Mouse (Mus musculus) induced T-regulatory cell, adult 2 months (primary cell): ENCODE measurements around the gene Gm6583.

Experiments used
- DNase-seq: peaks from one replicate; pipeline ENCODE4 v3.0.0-alpha.2; 2012; ENCODE audit warnings: low read depth

Gm6583 gene

GRCm38 (mm10) chr5:112324637-112325545 is 30.9 kb downstream of the Gm6583 start:
- peak; percentile 91 for DNase-seq

DNA sequence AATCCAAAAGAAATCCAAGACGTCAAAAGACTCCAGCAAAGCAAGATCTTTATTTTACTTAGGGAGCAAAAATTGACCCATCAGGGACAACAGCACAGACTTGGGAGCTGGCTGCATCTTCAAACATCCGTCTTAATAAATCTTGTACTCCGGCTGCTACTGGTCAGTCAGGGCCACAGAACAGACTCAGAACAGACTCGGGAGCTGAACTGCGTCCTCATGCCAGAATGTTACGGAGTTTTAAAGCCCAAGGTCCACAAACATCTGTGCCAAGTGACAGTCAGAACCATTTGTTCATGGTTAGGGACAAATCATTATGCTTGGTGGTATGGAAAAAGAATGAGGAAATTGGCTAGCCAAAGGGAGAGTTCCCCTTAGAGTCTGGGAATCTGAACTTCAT is 32.6 kb downstream of the Gm6583 start:
- no peak for DNase-seq

DNA sequence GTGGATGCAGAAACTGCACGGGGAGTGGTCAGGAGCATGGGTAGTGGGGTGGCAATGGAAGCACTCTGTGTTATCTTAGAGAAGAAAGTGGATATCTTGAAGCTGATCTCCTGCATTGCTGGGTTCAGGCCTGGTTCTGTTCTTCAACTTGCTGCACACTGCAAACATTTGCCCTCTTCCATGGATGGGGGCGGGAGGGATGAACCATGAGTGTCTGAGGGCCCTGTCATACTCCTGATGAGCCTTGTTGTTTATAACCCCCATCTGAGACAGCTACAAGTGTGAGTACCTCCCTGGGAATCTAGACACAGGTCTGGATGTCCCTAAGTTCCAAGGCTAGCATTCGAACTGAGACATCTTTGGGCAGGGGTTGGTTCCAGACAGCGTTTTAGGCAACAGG is 34.5 kb downstream of the Gm6583 start:
- no peak for DNase-seq

- no peak for DNase-seq
These were observed 34.9 kb downstream of the Gm6583 start for GRCm38 (mm10) chr5:112320936-112321335.

DNA sequence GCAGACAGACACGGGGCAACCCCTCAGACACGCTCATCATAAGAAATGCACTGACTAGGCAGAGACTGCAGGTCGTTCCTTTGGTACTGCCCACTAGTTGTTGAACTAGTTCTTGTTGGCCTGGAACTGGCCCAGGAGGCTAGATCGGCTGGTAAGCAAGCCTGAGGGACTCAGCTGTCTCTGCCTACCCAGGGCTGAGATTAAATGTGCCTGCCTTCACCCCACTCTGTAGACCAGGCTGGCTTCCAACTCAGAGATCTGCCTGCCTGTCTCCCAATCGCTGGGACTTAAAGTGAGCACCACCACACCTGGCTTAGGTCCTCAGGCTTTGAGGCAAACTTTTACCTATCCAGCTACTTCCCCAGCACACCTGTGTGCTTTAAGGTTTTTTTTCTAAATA is 35.5 kb downstream of the Gm6583 start:
- no peak for DNase-seq

DNA sequence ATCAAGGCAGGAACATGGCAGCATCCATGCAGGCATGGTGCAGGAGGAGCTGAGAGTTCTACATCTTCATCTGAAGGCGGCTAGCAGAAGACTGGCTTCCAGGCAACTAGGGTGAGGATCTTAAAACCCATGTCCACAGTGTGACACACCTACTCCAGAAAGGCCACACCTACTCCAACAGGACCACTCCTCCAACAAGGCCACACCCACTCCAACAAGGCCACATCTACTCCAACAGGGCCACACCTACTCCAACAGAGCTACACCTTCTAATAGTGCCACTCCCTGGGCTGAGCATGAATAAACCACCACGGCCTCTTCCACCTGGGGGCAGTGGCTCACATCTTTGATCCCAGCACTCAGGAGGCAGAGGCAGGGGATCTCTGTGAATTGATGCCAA is 36.5 kb downstream of the Gm6583 start:
- peak; percentile 38 for DNase-seq

DNA sequence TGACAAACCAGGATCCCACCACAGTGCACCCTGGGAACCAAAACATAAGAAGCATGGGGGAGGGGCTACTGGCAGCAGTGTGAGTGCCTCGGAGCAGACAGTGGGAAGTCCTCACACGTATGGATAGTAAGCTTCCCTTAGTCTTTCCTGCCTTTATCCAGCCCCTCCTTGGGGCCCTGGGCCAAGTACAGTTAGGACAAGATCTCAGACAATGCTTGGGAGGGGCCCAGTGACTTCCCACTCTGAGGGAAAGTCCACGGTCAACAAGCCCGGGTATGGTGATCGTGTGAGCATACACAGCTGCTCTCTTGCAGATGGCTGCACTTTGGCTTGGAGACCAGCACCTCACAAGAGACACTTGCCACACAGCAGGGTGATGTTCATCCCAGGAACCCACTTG is 38.5 kb downstream of the Gm6583 start:
- no peak for DNase-seq

- no peak for DNase-seq
These were observed 39.4 kb downstream of the Gm6583 start for GRCm38 (mm10) chr5:112316468-112316867.

DNA sequence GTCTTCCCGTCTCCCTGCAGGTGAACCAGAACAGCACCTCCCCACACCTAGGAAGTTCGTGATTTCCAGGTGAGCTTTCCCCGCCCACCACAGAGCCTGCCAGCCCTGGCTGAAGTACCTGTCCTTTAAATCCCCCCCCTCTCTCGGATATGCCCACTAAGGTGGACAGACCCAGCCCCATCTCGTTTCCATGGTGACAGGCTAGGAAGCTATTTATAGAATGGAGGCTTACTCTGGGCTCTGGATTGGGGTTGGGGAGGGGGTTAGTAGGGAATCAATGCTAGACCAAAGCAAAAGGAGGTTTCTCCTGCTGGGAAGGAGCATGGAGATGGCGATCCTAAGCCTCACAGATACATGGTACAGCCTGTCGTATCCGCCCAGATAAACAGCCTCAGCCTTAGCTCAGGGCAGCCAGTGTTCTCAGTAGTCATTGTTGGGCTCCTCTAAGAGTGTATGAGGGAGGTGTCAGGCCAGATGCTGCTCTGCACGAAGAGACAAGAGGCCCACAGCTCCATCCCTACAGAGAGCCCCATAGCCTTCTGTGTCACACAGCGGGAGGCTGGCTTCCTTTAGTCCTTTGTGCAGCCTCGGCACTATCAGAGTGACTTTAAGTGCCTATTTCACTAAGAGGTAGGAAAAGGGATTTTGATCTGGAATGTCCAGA is 42.5 kb downstream of the Gm6583 start:
- no peak for DNase-seq

GRCm38 (mm10) chr5:112305842-112306241 is 50.0 kb downstream of the Gm6583 start:
- DNase-seq, result no peak
